Mouse (Mus musculus) adrenal gland, postnatal 25 days (tissue): ENCODE results near the gene Erp27. TPM values are rescaled to one million over a fixed set of nuclear protein-coding genes. Genes with fewer than 3 reads are reported as not detected.

Experiments
- DNase-seq: peaks from one replicate; pipeline ENCODE4 v3.0.0; 2021; ENCODE audit warnings: mixed read lengths
- total RNA-seq: library from RNA; stranded (reverse); gene quantifications from 2 replicates; pipeline ENCODE4 v1.2.3, GENCODE M21; 2021

Erp27 gene
- total RNA-seq, 1 experiment from 2014 or later = not detected

- no peak for DNase-seq
Measured at GRCm38 (mm10) chr6:136939326-136940187, 17.6 kb upstream of the Erp27 start.

- no peak for DNase-seq
Measured at GRCm38 (mm10) chr6:136938331-136939126, 16.5 kb upstream of the Erp27 start.

- DNase-seq = no peak
Measured at GRCm38 (mm10) chr6:136937117-136937516, 15.1 kb upstream of the Erp27 start.

- no peak for DNase-seq
Measured at GRCm38 (mm10) chr6:136936361-136936760, 14.4 kb upstream of the Erp27 start.

GRCm38 (mm10) chr6:136935233-136935632, 13.3 kb upstream of the Erp27 start:
- no peak for DNase-seq

GRCm38 (mm10) chr6:136934068-136934467, 12.1 kb upstream of the Erp27 start:
- no peak for DNase-seq

GRCm38 (mm10) chr6:136931246-136931645, 9.3 kb upstream of the Erp27 start:
- DNase-seq = no peak

- DNase-seq = no peak
Measured at GRCm38 (mm10) chr6:136930677-136931076, 8.7 kb upstream of the Erp27 start.

GRCm38 (mm10) chr6:136927626-136928025, 5.6 kb upstream of the Erp27 start:
- DNase-seq = no peak

GRCm38 (mm10) chr6:136925049-136925448, 3.1 kb upstream of the Erp27 start:
- no peak for DNase-seq

GRCm38 (mm10) chr6:136923532-136923931, 1.6 kb upstream of the Erp27 start, which contains the start of gene Pde6h:
Gene Pde6h, plus strand, starts transcription at chr6:136923832.
- DNase-seq = no peak

- no peak for DNase-seq
Measured at GRCm38 (mm10) chr6:136922871-136923270, 891 bp upstream of the Erp27 start.

- DNase-seq = no peak
Measured at GRCm38 (mm10) chr6:136921601-136922000, 379 bp downstream of the Erp27 start.

GRCm38 (mm10) chr6:136920320-136921257, 1.4 kb downstream of the Erp27 start:
- DNase-seq = peak; percentile 38

GRCm38 (mm10) chr6:136917885-136918284, 4.1 kb downstream of the Erp27 start:
- no peak for DNase-seq

GRCm38 (mm10) chr6:136915721-136916395, 6.1 kb downstream of the Erp27 start:
- DNase-seq = no peak

GRCm38 (mm10) chr6:136914234-136914633, 7.7 kb downstream of the Erp27 start:
- no peak for DNase-seq

GRCm38 (mm10) chr6:136913384-136914126, 8.4 kb downstream of the Erp27 start:
- DNase-seq = peak; percentile 26

GRCm38 (mm10) chr6:136912751-136913265, 9.2 kb downstream of the Erp27 start:
- DNase-seq = no peak

- DNase-seq = no peak
Measured at GRCm38 (mm10) chr6:136910247-136910890, 11.6 kb downstream of the Erp27 start.
